Mouse (Mus musculus): ENCODE data around the gene Itgb7.

Itgb7 gene

DNA sequence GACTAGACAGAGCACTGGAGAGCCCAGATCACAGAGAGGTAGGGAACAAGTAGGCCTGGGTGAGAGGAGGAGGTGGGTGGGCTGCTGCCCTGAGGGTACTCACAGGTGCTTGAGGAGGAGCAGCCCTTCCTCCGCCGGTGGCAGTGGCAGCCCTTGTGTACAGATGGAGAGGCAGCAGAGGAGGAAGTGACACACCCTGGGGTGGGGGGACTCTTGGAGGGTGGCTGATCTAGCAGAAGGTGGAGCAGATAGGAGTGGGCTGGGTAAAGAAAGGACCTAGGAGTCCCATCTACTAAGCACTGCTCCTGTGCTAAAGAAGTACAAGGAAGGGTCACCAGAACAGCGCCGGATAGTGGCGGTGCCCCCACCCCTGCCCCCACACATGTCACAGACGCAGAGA is at the start of gene Itgb7:
Gene Itgb7 (minus strand): TSS at position 197 of the 400 bp plus-strand sequence.
- DNase-seq (ENCODE audit: low spot score in 2 of 2): peak in 1 of 2 experiments; percentile 54

DNA sequence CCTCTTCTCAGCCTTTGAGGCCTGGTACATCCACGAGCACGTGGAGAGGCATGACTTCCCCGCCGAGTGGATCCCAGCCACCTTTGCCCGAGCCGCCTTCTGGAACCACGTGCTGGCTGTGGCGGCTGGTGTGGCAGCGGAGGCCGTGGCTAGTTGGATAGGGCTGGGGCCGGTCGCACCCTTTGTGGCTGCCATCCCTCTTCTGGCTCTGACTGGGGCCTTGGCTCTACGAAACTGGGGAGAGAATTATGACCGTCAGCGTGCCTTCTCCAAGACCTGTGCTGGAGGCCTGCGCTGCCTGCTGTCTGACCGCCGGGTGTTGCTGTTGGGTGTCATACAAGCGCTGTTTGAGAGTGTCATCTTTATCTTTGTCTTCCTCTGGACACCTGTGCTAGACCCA is 48.9 kb upstream of the Itgb7 start:
- DNase-seq (ENCODE audit: low spot score in 2 of 2): no peak

DNA sequence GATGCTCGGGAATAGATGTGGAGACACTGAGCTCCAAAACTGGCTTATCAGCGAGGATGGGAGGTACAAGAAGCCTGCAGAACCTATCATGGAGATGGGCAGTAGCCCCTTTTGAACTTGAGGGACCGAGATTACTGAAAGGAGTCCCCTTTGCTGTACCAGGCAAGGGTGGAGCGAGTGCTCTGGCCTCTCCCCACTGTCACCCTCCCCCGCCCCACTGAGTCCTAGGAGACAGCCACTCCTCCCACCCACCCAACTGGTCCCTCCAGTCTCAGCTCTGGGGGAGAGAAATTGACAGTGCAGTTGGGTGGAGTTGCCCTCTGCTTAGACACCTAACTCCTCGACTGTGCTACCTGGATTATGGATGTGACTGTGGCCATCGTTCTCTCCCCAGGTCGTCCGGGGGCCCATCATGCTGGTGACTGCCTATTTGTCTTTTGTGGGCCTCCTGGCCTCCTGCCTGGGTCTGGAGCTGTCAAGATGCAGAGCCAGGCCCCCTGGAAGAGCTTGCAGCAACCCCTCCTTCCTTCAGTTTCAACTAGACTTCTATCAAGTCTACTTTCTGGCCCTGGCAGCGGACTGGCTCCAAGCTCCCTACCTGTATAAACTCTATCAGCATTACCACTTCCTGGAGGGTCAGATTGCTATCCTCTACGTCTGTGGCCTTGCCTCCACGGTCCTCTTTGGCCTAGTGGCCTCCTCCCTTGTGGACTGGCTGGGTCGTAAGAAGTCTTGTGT is 48.2 kb upstream of the Itgb7 start:
- DNase-seq (ENCODE audit: low spot score in 2 of 2): no peak

- peak; percentile 69 to 80 for DNase-seq (ENCODE audit: low spot score in 2 of 2)
These were observed 47.5 kb upstream of the Itgb7 start, which contains the start of gene Mfsd5 for GRCm38 (mm10) chr15:102279092-102279782. Gene Mfsd5 (plus strand): TSS chr15:102279454.

DNA sequence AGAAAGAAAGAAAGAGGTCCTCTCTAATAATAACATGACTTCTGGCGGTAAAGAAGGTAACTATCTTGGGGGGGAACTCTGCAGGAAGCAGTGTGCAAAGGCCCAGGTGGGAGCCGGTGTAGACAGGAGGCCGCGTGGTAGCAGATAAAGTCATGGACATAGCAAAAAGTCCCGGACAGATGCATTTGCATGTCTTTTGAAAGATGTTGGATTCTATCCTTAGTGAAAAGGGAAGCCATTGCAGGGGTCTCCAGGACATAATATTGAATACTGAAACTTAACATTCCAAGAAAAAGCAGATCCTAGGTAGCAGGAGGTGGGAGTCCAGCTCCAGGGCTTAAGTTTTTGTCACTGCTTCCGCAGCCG is 47.0 kb upstream of the Itgb7 start:
- no peak for DNase-seq (ENCODE audit: low spot score in 2 of 2)

DNA sequence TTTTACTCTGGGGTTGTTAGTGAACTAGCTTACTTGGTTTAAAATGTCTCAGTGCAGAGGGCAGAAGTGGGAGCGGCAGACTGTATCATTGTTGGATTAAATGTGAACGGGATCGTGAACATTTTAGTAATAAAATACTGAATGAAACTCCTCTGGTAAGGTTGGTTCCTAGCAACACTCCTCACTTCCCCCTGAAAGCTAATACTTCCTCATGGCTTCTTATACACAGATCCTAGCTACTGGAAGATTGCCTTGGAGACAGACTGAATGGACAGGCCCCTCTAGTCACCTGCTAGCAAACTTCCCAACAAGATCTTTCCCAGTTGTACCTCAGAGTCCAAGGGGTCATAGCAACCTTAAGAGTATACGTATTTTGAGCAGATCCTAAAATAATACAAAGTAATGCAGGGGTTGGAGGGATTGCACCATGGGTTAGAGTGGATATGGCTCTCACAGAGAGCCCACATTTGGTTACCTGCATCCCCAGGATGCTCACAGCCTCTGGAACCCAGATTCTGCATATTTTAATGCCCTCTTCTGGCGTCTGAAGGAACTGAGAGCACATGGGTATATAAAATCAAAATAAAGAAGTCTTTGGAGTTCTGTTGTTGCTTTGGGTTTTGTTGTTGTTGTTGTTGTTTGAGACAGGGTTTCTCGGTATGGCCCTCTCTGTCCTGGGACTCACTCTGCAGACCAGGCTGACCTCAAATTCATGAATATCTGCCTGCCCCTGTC is 42.4 kb upstream of the Itgb7 start:
- no peak for DNase-seq (ENCODE audit: low spot score in 2 of 2)

GRCm38 (mm10) chr15:102271441-102271840 is 39.7 kb upstream of the Itgb7 start:
- DNase-seq (ENCODE audit: low spot score in 2 of 2): no peak

DNA sequence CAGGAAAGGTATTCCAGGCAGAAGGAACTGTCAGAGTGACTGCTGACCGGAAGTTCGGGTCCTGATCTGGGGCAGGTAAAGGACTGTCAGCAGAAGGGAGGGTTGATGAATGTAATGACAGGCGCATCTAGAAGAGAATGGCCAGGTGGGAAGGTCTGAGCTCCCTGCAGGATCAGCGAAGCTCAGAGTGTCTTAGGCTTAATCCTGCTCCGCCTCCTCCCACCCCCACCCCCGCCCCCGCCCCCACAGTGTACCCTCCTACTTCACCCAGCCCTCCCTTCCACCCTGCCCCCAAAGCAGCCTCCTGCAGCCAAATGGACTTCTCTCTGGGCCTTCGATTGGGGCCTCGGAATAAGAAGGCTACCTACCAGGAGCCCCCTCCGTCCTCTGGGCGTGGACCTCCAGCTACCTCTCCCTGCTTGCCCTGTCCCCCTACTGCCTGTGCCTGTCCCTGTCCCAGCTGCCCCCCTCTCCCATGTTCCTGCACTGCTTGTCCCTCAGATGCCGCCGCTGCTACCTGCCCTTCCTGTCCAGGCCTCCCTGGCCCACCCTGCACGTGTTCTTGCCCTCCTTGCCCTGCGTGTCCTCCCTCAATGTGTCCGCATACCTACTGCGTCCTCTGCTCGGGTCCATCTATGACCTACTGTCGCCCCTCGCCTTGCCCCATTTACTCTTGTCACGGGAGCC is 38.7 kb upstream of the Itgb7 start, which contains the start of gene Gm9918:
Gene Gm9918 (plus strand): TSS at position 290 of the 687 bp plus-strand sequence.
- DNase-seq (ENCODE audit: low spot score in 2 of 2): no peak

- no peak for DNase-seq (ENCODE audit: low spot score in 2 of 2)
These were observed 33.8 kb upstream of the Itgb7 start for GRCm38 (mm10) chr15:102265548-102265947.

DNA sequence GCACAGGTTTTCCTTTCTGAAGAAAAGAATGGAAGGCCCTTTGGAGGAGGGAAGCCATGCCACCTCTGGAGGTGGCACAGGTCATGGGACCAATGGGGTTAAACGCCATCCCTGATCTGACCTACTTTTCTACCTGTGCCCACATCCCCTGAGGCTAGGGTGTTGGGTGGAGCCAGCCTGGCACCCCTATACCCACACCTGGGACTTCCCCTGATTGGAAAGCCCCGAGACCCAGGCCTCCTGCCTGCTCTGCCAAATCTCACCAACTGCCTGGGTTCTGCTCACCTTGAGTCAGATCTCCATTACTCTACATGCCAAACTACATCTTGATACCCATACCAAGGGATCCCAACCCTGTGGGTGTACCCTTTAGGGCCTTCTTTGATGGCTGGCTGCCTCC is 31.3 kb upstream of the Itgb7 start:
- DNase-seq (ENCODE audit: low spot score in 2 of 2): no peak

DNA sequence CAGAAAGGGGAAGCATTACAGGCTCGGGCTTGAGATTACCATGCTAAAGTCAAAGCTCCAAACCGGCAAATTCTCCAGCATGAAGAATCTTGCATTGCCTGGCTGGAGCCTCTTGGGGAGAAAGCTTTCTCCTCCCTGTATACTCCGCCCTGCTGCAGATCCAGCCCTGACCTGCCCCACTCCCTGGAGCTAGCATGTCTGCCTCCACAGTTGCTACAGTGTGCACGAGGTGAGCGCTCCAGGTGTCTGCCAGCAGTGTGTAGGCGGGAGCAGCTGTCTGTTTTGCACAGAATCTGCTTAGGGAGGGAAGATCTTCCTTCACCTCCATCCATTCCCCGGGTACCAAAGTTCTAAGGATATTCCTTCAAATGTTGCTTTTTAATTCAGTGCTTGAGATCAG is 30.8 kb upstream of the Itgb7 start:
- DNase-seq (ENCODE audit: low spot score in 2 of 2): no peak

DNA sequence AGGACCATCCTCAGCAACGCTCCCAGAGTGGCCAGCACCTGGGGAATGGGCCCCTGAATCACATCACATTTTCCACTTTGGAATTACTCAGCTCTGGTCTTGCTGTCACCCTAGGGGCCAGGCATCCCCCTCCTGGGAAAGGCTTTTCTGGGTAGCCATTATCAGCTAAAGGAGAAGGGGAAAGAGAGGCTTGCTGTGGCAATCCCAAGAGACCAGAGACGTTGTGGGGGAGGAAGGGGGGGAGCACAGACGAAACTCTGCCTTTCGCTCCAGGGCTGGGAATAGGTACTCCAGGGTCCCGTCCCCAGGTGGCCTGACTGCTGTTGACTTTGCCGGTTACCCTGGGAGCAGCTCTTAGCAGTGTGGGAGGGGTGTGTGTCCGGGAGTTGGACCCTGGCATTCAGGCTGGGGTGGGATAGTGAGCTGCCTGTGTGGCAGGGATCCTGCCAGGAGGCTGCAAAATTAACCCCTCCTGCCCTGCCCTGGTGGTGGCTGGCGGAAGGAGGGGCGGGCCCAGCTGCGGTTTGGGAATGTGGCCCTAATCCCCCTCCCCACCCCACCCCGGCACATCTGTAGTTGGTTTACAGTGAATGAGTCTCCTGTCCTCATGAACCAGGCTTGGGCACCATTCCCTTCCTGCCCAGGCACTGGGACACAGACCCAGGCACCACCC is 27.0 kb upstream of the Itgb7 start:
- DNase-seq (ENCODE audit: low spot score in 2 of 2): no peak

DNA sequence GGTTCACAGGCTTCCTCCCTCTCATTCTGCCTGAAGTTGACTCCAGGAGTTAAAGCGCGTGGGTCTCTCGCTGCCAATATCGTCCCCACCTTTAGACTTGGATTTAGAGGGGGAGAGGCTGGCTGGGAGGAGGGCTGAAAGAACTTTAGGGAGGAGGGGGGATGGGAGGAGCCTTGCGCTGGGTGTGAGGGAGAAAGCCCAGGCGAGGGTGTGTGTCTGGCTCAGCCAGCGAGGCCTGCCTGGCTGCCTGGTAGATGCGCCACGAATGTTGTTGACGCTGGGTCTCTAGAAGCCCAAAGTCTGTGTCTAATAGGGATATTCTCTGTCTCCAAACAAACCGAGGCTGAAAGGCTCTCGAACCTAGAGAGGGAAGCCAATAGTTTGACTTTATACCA is 26.3 kb upstream of the Itgb7 start:
- no peak for DNase-seq (ENCODE audit: low spot score in 2 of 2)

GRCm38 (mm10) chr15:102257202-102258075 is 25.7 kb upstream of the Itgb7 start, which contains the start of gene Rarg:
Gene Rarg (minus strand): TSS chr15:102257517.
- DNase-seq (ENCODE audit: low spot score in 2 of 2): no peak

- no peak for DNase-seq (ENCODE audit: low spot score in 2 of 2)
These were observed 24.9 kb upstream of the Itgb7 start for GRCm38 (mm10) chr15:102256431-102257201.

DNA sequence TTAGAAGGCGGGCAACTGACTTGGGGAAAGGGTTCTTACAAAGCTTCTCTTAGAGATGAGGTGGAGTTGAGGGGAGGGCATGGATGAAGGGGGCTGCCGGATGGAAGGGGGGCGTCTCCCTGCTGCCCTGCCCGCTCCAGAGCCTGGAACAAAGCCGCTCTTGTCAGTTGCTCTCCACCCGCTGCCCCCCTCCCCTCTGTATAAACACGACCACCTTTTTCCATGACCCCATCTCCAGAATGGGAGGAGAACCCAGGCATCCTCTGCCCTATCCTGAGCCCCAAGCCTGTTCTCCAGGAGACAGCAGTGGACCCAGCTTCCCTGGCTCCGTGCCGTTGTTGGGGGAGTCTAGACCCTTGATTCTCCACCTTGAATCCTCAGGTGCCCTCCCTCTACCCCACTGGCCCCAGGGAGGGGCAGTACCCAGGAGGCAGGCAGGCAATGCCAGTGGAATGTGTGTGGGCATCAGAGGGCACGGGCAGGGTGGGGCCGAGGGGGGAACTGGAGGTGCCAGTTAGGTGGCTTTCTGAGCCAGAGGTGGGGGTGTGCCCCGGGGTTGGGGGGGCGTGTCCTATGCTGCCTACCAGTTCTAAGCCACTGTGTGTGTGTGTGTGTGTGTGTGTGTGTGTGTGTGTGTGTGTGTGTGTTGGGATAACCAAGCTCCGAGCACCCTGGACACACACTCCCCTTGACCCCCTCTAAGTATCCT is 24.0 kb upstream of the Itgb7 start:
- DNase-seq (ENCODE audit: low spot score in 2 of 2): no peak

GRCm38 (mm10) chr15:102250521-102250920 is 18.8 kb upstream of the Itgb7 start:
- DNase-seq (ENCODE audit: low spot score in 2 of 2): no peak

GRCm38 (mm10) chr15:102249967-102250366 is 18.2 kb upstream of the Itgb7 start:
- DNase-seq (ENCODE audit: low spot score in 2 of 2): no peak

GRCm38 (mm10) chr15:102249251-102249691 is 17.5 kb upstream of the Itgb7 start:
- DNase-seq (ENCODE audit: low spot score in 2 of 2): no peak
